Mouse (Mus musculus) thymus, adult 2 months (tissue): ENCODE measurements around the gene Aip. TPM values are rescaled to one million over a fixed set of nuclear protein-coding genes. Genes with fewer than 3 reads are reported as not detected.

Experiments used
- DNase-seq: peaks from one replicate; pipeline ENCODE4 v3.0.0; 2021
- H3K27ac ChIP-seq: fragments of 200-500 bp; 2 replicates; pipeline ENCODE4 v1.5.1; 2012; ENCODE audit warnings: low read length, control low read depth; ENCODE audit not compliant: control insufficient read depth, insufficient read depth
- H3K27me3 ChIP-seq: fragments of 200-500 bp; 2 replicates; pipeline ENCODE4 v1.6.1; 2012; ENCODE audit warnings: mild to moderate bottlenecking, low read length, moderate library complexity, mixed read lengths; ENCODE audit not compliant: control insufficient read depth, insufficient read depth
- H3K36me3 ChIP-seq: fragments of 200-500 bp; 2 replicates; pipeline ENCODE4 v1.6.1; 2012; ENCODE audit warnings: mild to moderate bottlenecking, low read length, moderate library complexity; ENCODE audit not compliant: control insufficient read depth, insufficient read depth
- H3K4me1 ChIP-seq: fragments of 200-500 bp; replicated peaks from 2 replicates; pipeline ENCODE4 v1.6.1; 2012; ENCODE audit warnings: low read length; ENCODE audit not compliant: control insufficient read depth, insufficient read depth
- H3K4me3 ChIP-seq: fragments of 200-500 bp; 2 replicates; pipeline ENCODE4 v1.5.1; 2012; ENCODE audit warnings: mild to moderate bottlenecking, low read length, control low read depth, moderate library complexity; ENCODE audit not compliant: control insufficient read depth, insufficient read depth
- CTCF ChIP-seq: fragments of 200-500 bp; IDR thresholded peaks from 2 replicates; pipeline ENCODE4 v1.5.1; 2012; ENCODE audit warnings: mild to moderate bottlenecking, control low read depth, low read length, moderate library complexity, borderline replicate concordance; ENCODE audit not compliant: control insufficient read depth, poor library complexity, insufficient read depth; ENCODE audit errors: extremely low read depth
- POLR2A ChIP-seq: fragments of 200-500 bp; IDR thresholded peaks from 2 replicates; pipeline ENCODE4 v1.6.1; 2012; ENCODE audit warnings: mild to moderate bottlenecking, low read length, control low read depth, moderate library complexity; ENCODE audit not compliant: control insufficient read depth, poor library complexity, insufficient read depth; ENCODE audit errors: extremely low read depth
- WGBS: fragments of 180-500 bp; shearing (Covaris S2); methylation state at CpG from one replicate; pipeline ENCODE4 v1.1.7; 2018; 5-methylcytosine and 5-hydroxymethylcytosine counted together
- polyA plus RNA-seq: library from polyadenylated mRNA; depleted of rRNA; stranded (reverse); fragments of >200 nt; gene quantifications from 2 replicates; pipeline ENCODE4 v1.2.3, GENCODE M21; 2012

Aip gene
- polyA plus RNA-seq, 1 experiment: 112 TPM

DNA sequence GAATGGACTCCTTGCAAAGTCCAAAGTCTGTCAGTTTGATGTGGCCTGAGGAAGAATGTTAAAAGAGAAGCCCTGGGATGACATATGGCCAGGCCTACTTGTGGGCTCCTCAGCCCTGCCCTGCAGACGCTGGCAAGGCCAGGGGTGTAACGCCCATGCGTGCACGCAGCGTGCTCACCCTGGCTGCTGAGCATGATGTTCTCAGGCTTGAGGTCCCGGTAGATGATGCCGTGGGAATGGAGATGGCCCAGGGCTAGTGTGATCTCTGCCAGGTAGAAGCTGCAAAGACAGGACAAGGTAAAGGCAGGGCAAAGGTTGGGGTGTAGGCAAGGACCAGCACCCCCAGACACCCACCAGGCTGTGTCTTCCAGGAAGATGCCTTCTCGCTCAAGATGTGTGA, 33.4 kb upstream of the Aip start:
- Histone ChIP-seq H3K27ac (no peak overlapping the region), H3K27me3 (no peaks in the 10 kb centered on the region), H3K4me3 (no peak overlapping the region), H3K36me3 (peaks cover 7% of the 10 kb centered on the region), H3K4me1 (peaks cover 28% of the 10 kb centered on the region)
- TF ChIP-seq CTCF: no peak
- TF ChIP-seq POLR2A: no peak
- 93% methylated on average over 8 of the region's 8 CpGs for WGBS
- DNase-seq: no peak

DNA sequence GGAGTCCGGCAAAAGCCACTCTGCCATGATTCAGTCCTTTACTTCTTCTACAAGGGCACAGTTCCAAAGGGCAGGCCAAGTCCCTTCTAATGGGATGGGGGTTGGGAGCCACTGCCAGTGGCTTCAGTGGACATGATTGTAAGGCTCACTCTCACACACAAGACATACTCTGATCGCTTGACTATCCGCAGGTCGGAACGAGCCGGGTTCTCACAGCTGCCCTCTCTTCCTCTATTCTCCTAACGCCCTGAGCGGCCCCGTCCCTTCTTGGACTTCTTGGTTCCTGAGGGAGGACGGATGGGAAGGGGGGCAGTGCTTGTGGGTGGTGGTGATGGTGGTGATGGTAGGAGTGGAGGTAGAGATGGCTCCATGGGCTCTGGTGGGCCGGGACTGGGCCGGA, 31.1 kb upstream of the Aip start:
- H3K27ac ChIP-seq: no peak overlapping the region; the same call in 1 of the 2 replicates
- no peak for TF ChIP-seq CTCF
- TF ChIP-seq POLR2A: no peak
- H3K27me3 ChIP-seq: no peaks in the 10 kb centered on the region
- peaks cover 12% of the 10 kb centered on the region for H3K36me3 ChIP-seq
- no peak for DNase-seq
- peaks cover 36% of the 10 kb centered on the region for H3K4me1 ChIP-seq
- H3K4me3 ChIP-seq: no peak overlapping the region
- 93% methylated on average over 12 of the region's 12 CpGs for WGBS

DNA sequence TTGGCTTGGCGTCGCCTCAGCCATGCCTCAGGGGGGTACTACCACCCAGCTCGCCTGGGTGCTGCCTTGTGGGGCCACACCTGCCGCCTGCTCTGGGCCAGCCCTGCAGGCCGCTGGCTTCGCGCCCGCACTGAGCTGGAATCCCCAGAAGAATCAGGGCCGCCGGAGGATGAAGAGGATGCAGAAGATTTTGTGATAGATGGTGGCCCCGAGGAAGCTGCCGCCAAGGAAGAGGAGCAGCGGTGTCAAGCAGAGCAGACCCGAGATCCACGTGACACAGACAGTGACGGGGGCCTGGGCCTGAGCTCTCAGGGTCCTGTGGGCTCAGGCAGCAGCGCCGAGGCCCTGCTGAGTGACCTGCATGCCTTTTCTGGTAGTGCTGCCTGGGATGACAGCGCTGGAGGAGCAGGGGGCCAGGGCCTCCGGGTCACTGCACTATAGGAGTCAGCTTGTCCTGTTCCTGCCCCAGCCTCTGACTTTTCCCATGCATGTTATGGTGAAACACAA, 30.5 kb upstream of the Aip start:
- no peaks in the 10 kb centered on the region for H3K27me3 ChIP-seq
- peak overlapping the region; percentile 80 for H3K4me3 ChIP-seq
- DNase-seq: no peak
- peaks cover 12% of the 10 kb centered on the region for H3K36me3 ChIP-seq
- H3K4me1 ChIP-seq: peaks cover 36% of the 10 kb centered on the region
- H3K27ac ChIP-seq: peak overlapping the region; percentile 97
- TF ChIP-seq CTCF (no peak), POLR2A (no peak)
- WGBS: 20% methylated on average over 20 of the region's 20 CpGs

DNA sequence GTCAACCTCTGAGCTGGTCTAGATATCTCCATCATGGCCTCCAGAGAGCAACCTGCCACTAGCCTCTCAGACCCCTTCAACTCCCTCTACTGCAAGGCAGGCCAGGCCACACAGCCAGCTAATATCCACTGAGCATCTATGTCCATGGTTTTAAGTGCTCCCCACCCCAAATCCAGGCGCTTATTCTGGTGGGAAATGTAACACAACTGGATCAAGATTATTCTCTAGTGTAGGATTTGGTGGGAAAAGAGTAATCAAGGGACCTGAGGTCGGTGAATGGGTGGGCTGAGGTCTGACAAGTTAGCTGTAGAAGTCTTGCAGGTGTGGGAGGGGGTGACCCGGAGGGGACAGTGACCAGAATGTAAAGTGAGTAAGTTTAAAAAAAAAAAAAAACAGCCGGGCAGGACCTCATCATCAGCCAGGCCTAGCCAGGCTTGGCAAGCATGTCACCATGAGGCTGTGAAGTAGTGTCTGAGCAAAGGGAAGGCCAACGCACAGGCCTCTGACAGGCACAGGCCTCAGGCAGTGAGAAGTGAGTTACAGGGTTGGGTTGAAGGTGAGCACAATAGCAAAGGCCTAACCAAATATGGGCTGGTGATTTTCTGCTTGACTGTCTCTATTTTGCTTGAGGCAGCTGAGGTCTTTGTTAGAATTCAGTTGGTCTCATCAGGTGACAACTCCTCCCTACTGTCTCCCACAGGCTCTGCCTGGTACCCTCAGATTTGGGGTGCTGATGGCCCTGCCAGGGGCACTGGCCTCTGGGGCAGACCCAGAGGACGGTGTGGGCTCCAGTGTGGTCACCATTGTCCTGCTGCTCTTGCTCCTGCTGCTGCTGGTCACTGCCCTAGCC, 29.8 kb upstream of the Aip start:
- WGBS: 8% methylated on average over 6 of the region's 6 CpGs
- Histone ChIP-seq H3K4me3 (peak overlapping the region; percentile 80), H3K27me3 (no peaks in the 10 kb centered on the region), H3K36me3 (peaks cover 17% of the 10 kb centered on the region), H3K27ac (peak overlapping the region; percentile 97), H3K4me1 (peaks cover 36% of the 10 kb centered on the region)
- TF ChIP-seq CTCF (no peak), POLR2A (no peak)
- DNase-seq: no peak

DNA sequence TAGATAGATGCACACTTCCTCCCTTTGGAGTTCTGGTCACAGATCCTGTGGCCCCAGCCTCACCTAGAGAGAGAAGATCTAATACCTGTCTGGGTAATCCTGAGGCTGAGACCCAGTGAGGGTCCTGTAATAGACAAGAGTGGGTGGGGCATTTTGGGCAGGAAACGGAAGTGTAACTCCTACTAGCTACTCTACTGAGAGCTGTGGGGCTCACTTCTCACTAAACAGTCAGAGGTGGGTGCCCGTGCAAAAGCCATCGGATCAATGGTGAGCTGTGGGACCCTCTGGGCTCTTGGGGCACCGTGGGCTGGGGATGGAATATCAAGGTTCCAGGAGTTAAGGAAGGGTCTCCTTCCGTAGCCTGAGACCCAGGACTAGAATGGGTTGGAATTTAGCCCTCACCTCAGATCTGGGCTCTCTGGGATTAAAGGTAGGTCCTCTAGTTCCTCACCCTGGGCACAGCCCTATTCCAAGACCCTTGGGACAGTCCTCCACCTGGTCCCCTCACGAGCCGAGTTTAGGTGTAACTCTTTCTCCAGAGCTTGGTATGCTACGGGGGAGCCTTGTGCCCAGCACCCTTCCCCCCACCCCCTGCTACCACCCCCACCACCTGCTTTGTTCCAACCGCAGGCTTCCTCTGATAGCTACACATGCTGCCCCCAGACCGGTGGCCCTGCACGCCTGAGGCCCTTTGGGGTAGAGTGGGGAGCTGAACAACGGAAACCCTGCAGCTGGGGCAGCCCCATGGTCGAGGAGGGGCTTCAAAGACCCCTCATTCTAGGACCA, 29.0 kb upstream of the Aip start:
- TF ChIP-seq POLR2A: peak; percentile 82
- TF ChIP-seq CTCF: no peak
- H3K27me3 ChIP-seq: no peaks in the 10 kb centered on the region
- peak overlapping the region; percentile 80 for H3K4me3 ChIP-seq
- peak; percentile 85 for DNase-seq
- 2% methylated on average over 13 of the region's 13 CpGs for WGBS
- peak overlapping the region; percentile 97 for H3K27ac ChIP-seq
- peaks cover 41% of the 10 kb centered on the region for H3K4me1 ChIP-seq
- H3K36me3 ChIP-seq: peaks cover 18% of the 10 kb centered on the region

DNA sequence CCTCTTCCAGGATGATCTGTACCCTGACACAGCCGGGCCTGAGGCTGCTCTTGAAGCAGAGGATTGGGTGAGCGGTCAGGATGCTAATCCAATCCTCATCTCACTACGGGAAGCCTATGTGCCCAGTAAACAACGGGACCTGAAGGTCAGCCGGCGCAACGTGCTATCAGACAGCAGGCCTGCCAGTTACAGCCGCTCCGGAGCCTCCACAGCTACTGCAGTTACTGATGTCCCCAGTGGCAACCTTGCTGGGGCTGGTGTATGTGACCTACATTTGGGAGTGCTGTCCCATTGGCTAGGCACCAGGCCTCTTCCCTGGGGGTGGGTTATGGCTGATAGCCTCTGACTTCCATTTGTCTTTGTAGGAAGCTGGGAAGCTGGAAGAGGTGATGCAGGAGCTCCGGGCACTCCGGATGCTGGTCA, 27.6 kb upstream of the Aip start, which contains the start of gene Ptprcap:
Gene Ptprcap, plus strand, starts transcription at position 373 of the 423 bp plus-strand sequence.
- 97% methylated on average over 11 of the region's 11 CpGs for WGBS
- peak within 1 kb of the TSS; percentile 97 for H3K27ac ChIP-seq
- H3K4me3 ChIP-seq: peak within 1 kb of the TSS; percentile 80
- H3K36me3 ChIP-seq: peaks cover 18% of the 10 kb centered on the region
- no peaks in the 10 kb centered on the region for H3K27me3 ChIP-seq
- peaks cover 49% of the 10 kb centered on the region for H3K4me1 ChIP-seq
- TF ChIP-seq CTCF (no peak), POLR2A (no peak)
- no peak for DNase-seq
